Mouse (Mus musculus): ENCODE data around the gene Srgap2. TPM values are rescaled to one million over a fixed set of nuclear protein-coding genes. Genes with fewer than 3 reads are reported as not detected.
"Not testable (repeated sequence)": the region's sequence is repeated elsewhere in the genome, so short reads cannot be mapped to it uniquely, and the experiment has no call there.

The Srgap2 gene
- 14.5 and 16.8 TPM in 2 replicates for polyA plus RNA-seq (2015; fragmentation: Nextera tagmentation; extraction: Ambion mirVana)

DNA sequence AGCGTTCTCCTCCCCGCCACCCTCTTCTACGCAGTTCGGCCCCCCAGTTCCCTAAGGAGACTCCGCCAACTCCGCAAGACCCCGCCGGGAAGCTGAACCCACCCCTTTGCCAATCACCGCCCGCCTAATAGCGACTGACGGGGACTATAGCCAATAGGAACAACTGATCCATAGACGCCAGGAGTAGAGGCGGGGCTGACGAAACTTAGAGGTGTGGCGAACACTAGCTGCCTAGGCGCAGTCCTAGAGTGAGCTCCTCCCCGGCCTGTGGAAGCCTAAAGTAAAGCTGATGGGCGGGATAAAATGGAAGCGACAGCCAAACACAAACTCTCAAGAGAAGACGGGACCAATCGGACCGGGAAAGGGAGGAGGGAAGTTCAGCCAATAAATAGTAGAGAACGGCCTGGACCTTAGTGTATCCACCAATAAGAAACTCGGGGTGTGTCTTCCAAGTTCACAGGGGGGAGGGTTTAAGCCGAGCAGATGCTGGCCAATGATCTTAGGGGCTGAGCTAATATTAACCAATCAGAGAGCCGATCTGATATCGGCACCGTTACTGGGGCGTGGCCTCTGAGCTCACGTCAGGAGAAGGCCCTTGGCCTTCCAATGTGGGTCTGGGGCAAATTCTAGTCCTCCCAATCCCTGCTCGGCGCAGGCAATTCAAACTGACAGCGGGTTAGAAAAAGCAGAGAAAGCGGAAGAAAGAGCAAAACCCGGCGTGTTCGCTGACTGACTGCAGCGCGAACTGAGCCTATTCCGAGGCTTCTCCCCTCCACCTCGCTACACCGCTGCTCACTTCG, at the start of gene Srgap2, which contains the start of gene Fam72a:
TSS of gene Srgap2 (minus strand) at position 72 of the 800 bp plus-strand sequence.
TSS of gene Fam72a (plus strand) at position 623 of the 800 bp plus-strand sequence.
- WGBS, result under 1% methylated on average over 44 of the region's 44 CpGs
- no peaks in the 10 kb centered on the region for H3K36me3 ChIP-seq (ENCODE audit: poor library complexity, severe bottlenecking)
- H3K4me3 ChIP-seq, result peak within 1 kb of the TSS; percentile 86
- no peaks in the 10 kb centered on the region for H3K9me3 ChIP-seq (replicated peaks)
- H3K4me1 ChIP-seq, result peaks cover 57% of the 10 kb centered on the region
- peak within 1 kb of the TSS; percentile 91 for H3K9ac ChIP-seq
- peak; percentile 97 for ATAC-seq
- no peaks in the 10 kb centered on the region for H3K27me3 ChIP-seq
- peak within 1 kb of the TSS; percentile 95 for H3K27ac ChIP-seq
- H3K4me2 ChIP-seq, result peak within 1 kb of the TSS; percentile 93

DNA sequence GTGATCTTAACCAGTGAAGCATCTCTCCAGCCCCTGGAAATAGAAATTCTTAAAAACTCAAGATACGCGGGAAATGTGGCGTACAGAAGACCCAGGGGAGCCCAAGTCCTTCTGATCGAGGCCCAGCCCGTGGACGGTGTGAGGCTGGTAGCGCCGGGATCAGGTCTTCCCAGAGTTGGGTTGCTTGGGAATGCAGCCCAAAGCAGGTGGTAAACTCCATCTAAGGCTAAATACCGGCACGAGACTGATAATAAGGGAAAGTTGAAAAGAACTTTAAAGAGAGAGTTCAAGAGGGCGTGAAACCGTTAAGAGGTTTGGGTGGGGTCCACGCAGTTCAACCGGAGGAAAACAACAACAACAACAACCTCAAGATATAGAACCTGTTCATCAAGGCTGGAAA, 46.6 kb upstream of the Srgap2 start:
- Histone ChIP-seq H3K9me3 (replicated peaks) (no peaks in the 10 kb centered on the region), H3K27ac (no peak overlapping the region), H3K4me1 (no peaks in the 10 kb centered on the region), H3K36me3 (ENCODE audit: poor library complexity, severe bottlenecking) (no peaks in the 10 kb centered on the region), H3K4me2 (no peak overlapping the region), H3K9ac (no peak overlapping the region), H3K27me3 (no peaks in the 10 kb centered on the region), H3K4me3 (no peak overlapping the region)
- 0 out of 2 replicates have a peak, but pooled peaks have one; percentile 55 for ATAC-seq
- 92% methylated on average over 14 of the region's 14 CpGs for WGBS

- H3K9me3 ChIP-seq (replicated peaks), result no peaks in the 10 kb centered on the region
- no peak overlapping the region for H3K9ac ChIP-seq
- no peaks in the 10 kb centered on the region for H3K36me3 ChIP-seq (ENCODE audit: poor library complexity, severe bottlenecking)
- H3K4me2 ChIP-seq, result no peak overlapping the region
- no peaks in the 10 kb centered on the region for H3K4me1 ChIP-seq
- no peak overlapping the region for H3K27ac ChIP-seq
- WGBS, result 95% methylated on average over 4 of the region's 4 CpGs
- H3K27me3 ChIP-seq, result no peaks in the 10 kb centered on the region
- H3K4me3 ChIP-seq, result no peak overlapping the region
- no peak for ATAC-seq
These were observed 43.2 kb upstream of the Srgap2 start for GRCm38 (mm10) chr1:131570391-131570790.

DNA sequence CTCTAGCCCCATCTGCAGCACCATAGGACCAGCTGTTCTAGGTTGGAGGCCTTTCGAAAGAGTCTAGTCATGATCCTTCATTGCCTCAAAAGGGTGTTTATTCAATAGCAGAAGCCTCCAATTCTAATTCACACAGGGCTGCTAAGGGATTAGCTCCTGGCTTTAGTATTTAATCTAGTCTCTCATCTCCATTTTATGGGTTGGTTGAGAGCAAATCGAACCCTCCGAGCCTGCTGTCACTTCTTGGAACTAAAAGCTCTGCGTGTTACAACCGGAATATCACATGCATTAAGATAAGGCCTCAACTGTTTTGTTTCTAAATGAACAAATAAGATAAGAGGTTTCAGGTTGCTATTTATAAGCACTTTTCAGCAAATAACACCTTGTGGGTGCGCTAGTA, 42.6 kb upstream of the Srgap2 start:
- no peaks in the 10 kb centered on the region for H3K27me3 ChIP-seq
- ATAC-seq, result no peak
- no peak overlapping the region for H3K4me3 ChIP-seq
- no peak overlapping the region for H3K9ac ChIP-seq
- H3K9me3 ChIP-seq (replicated peaks), result no peaks in the 10 kb centered on the region
- no peak overlapping the region for H3K4me2 ChIP-seq
- no peak overlapping the region for H3K27ac ChIP-seq
- no peaks in the 10 kb centered on the region for H3K36me3 ChIP-seq (ENCODE audit: poor library complexity, severe bottlenecking)
- H3K4me1 ChIP-seq, result no peaks in the 10 kb centered on the region
- 92% methylated on average over 6 of the region's 6 CpGs for WGBS

DNA sequence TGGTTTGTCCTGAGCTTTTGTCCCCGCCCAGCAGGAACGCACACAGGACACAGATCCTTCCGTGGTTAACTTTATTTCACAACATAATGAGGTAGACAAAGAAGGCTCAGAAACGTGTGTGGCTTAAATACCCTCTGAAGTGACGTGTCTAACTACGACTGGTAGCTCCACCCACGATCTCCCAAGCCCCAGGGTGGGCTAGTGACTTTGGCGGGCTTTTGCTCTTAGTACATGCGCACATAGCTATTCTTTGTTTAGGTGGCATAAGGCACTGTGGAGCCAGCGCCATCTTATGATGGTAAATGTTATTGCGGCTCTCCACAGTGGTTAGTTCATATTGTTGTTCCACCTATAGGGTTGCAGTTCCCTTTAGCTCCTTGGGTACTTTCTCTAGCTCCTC, 38.9 kb upstream of the Srgap2 start:
- ATAC-seq, result peak; percentile 48; the same call in 1 of the 2 replicates

DNA sequence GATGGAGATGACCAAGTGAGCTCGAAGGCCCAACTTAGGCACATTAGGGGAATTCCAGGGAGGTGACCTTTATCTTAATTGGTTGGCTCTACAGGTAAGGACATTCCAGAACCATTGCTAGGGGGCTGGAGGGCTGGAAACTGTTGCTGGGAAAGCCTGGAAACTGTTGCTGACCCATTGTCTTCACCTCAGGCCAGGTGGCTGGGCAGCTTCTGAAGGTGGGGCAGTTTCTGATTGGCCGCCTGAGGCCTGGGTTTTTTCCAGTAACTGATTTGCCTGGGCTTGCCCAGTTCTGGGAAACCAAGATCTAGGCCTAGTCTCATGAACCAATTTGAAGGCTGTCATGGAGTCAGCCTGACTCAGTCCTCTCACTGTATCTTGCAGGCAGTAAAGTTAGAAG, 34.9 kb upstream of the Srgap2 start:
- Histone ChIP-seq H3K9ac (no peak overlapping the region), H3K27me3 (no peaks in the 10 kb centered on the region), H3K4me3 (no peak overlapping the region), H3K9me3 (replicated peaks) (no peaks in the 10 kb centered on the region), H3K4me2 (no peak overlapping the region), H3K36me3 (ENCODE audit: poor library complexity, severe bottlenecking) (no peaks in the 10 kb centered on the region), H3K4me1 (no peaks in the 10 kb centered on the region), H3K27ac (no peak overlapping the region)
- ATAC-seq, result no peak
- 91% methylated on average over 2 of the region's 2 CpGs for WGBS

More for the DNA sequence above, 38.9 kb upstream of the Srgap2 start:
- not testable (repeated sequence) for H3K27ac ChIP-seq; H3K9ac ChIP-seq; H3K4me2 ChIP-seq; H3K4me1 ChIP-seq; H3K4me3 ChIP-seq; H3K27me3 ChIP-seq; H3K9me3 ChIP-seq (replicated peaks); H3K36me3 ChIP-seq (ENCODE audit: poor library complexity, severe bottlenecking)
- WGBS, result 31% methylated on average over 11 of the region's 11 CpGs

DNA sequence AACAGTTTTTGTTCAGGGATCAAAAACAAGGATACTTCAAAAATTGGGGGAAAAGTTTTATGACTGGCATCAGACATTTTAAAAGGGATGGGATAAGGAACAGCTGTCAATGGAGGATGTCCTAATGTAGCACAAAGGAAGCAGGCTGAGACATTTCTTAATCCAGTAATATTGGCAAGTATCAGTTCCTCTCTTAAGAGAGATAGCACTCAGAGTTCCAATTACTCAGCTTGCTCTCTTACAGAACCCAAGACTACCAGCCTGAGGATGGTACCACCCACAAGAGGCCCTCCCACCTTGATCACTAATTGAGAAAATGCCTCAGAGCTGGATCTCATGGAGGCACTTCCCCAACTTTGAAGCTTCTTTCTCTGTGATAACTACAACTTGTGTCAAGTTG, 33.3 kb upstream of the Srgap2 start:
- Histone ChIP-seq H3K4me2 (no peak overlapping the region), H3K9me3 (replicated peaks) (no peaks in the 10 kb centered on the region), H3K9ac (no peak overlapping the region), H3K4me3 (no peak overlapping the region), H3K27me3 (no peaks in the 10 kb centered on the region), H3K36me3 (ENCODE audit: poor library complexity, severe bottlenecking) (no peaks in the 10 kb centered on the region), H3K27ac (no peak overlapping the region), H3K4me1 (no peaks in the 10 kb centered on the region)
- ATAC-seq, result no peak

DNA sequence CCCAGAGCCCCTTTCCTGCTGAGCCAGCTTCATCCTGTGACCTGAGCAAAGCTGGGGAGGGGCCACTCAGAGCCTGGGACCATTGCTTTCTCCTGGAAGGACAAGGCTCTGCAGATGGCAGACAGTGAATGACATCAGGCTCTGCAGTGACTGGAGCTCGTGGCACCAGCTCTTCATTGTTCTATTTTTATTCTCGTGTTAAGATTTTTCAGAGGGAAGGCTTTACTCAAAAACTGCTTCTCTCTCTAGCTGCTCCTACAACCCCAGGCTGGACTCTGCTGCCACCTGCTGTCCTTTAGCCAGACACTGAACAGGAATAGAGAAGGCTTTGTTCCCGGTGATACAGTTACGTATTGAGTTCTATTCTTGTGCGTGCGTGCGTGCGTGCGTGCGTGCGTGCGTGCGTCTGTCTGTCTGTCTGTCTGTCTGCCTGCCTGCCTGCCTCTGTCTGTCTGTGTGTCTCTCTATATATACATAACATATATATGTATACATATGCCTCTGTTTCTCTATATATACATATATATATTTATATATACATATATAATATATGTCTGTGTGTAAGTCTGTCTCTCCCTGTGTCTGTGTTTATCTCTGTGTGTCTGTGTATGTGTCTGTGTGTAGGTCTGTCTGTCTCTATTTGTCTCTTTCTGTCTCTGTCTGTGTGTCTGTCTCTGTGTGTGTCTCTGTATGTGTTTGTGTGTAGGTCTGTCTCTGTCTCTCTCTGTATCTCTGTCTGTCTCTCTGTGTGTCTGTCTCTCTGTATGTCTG, 28.1 kb upstream of the Srgap2 start:
- H3K4me2 ChIP-seq, result peak overlapping the region; percentile 50
- peak; percentile 98 for ATAC-seq
- 1% methylated on average over 13 of the region's 13 CpGs for WGBS

GRCm38 (mm10) chr1:131553428-131553827, 26.3 kb upstream of the Srgap2 start:
- no peak for ATAC-seq
- no peaks in the 10 kb centered on the region for H3K36me3 ChIP-seq (ENCODE audit: poor library complexity, severe bottlenecking)
- no peak overlapping the region for H3K27ac ChIP-seq
- no peak overlapping the region for H3K4me2 ChIP-seq
- peaks cover 5% of the 10 kb centered on the region for H3K4me1 ChIP-seq
- H3K9ac ChIP-seq, result no peak overlapping the region
- no peaks in the 10 kb centered on the region for H3K27me3 ChIP-seq
- H3K4me3 ChIP-seq, result no peak overlapping the region
- no peaks in the 10 kb centered on the region for H3K9me3 ChIP-seq (replicated peaks)

More for the DNA sequence above, 28.1 kb upstream of the Srgap2 start:
- H3K9me3 ChIP-seq (replicated peaks), result no peaks in the 10 kb centered on the region
- H3K4me1 ChIP-seq, result peaks cover 5% of the 10 kb centered on the region
- H3K36me3 ChIP-seq (ENCODE audit: poor library complexity, severe bottlenecking), result no peaks in the 10 kb centered on the region
- 0 out of 2 replicates have a peak overlapping the region, but pooled peaks have one; percentile 6 for H3K4me3 ChIP-seq
- H3K9ac ChIP-seq, result peak overlapping the region; percentile 55
- H3K27me3 ChIP-seq, result no peaks in the 10 kb centered on the region
- peak overlapping the region; percentile 74 for H3K27ac ChIP-seq

- no peaks in the 10 kb centered on the region for H3K36me3 ChIP-seq (ENCODE audit: poor library complexity, severe bottlenecking)
- no peak overlapping the region for H3K4me2 ChIP-seq
- ATAC-seq, result no peak
- no peaks in the 10 kb centered on the region for H3K9me3 ChIP-seq (replicated peaks)
- H3K4me1 ChIP-seq, result peaks cover 5% of the 10 kb centered on the region
- WGBS, result 95% methylated on average over 2 of the region's 2 CpGs
- H3K27me3 ChIP-seq, result no peaks in the 10 kb centered on the region
- H3K4me3 ChIP-seq, result no peak overlapping the region
- no peak overlapping the region for H3K27ac ChIP-seq
- H3K9ac ChIP-seq, result no peak overlapping the region
These were observed 24.8 kb upstream of the Srgap2 start for GRCm38 (mm10) chr1:131551956-131552355.

- no peak overlapping the region for H3K9ac ChIP-seq
- H3K27ac ChIP-seq, result no peak overlapping the region
- H3K4me1 ChIP-seq, result no peaks in the 10 kb centered on the region
- no peak overlapping the region for H3K4me3 ChIP-seq
- H3K36me3 ChIP-seq (ENCODE audit: poor library complexity, severe bottlenecking), result no peaks in the 10 kb centered on the region
- H3K9me3 ChIP-seq (replicated peaks), result no peaks in the 10 kb centered on the region
- no peaks in the 10 kb centered on the region for H3K27me3 ChIP-seq
- WGBS, result 66% methylated on average over 8 of the region's 8 CpGs
- ATAC-seq, result no peak
- H3K4me2 ChIP-seq, result no peak overlapping the region
These were observed 21.6 kb upstream of the Srgap2 start for GRCm38 (mm10) chr1:131548494-131549365.
